Mouse (Mus musculus) kidney, postnatal 0 days (tissue): ENCODE measurements around the gene Gatad2a. TPM values are rescaled to one million over a fixed set of nuclear protein-coding genes. Genes with fewer than 3 reads are reported as not detected.

Experiments
- ATAC-seq: fragments of 200-750 bp; cut with Nextera tagmentation; replicated peaks from 2 replicates; pipeline ENCODE4 v1.8.0; 2017; ENCODE audit warnings: low read depth, moderate number of reproducible peaks, moderate TSS enrichment, moderate library complexity; ENCODE audit not compliant: low FRiP score
- DNase-seq: peaks from one replicate; pipeline ENCODE4 v3.0.0-alpha.2; 2016; ENCODE audit warnings: low spot score
- H3K27ac ChIP-seq: fragments of 300-500 bp; sonication (generic); 2 replicates; pipeline ENCODE4 v1.5.1; 2014; ENCODE audit warnings: mild to moderate bottlenecking
- H3K27me3 ChIP-seq: fragments of 300-500 bp; sonication (generic); 2 replicates; pipeline ENCODE4 v1.6.1; 2014; ENCODE audit warnings: low read length, mixed read lengths; ENCODE audit not compliant: insufficient read depth
- H3K36me3 ChIP-seq: fragments of 300-500 bp; sonication (generic); 2 replicates; pipeline ENCODE4 v1.6.1; 2014; ENCODE audit warnings: low read length, mixed read lengths; ENCODE audit not compliant: insufficient read depth
- H3K4me1 ChIP-seq: fragments of 300-500 bp; sonication (generic); replicated peaks from 2 replicates; pipeline ENCODE4 v1.6.1; 2014; ENCODE audit warnings: antibody characterized with exemption, low read length, mixed read lengths; ENCODE audit not compliant: insufficient read depth
- H3K4me2 ChIP-seq: fragments of 300-500 bp; sonication (generic); 2 replicates; pipeline ENCODE4 v1.6.1; 2014; ENCODE audit warnings: mild to moderate bottlenecking, low read length, moderate library complexity, mixed read lengths
- H3K4me3 ChIP-seq: fragments of 300-500 bp; sonication (generic); replicated peaks from 2 replicates; pipeline ENCODE4 v1.5.1; 2014; ENCODE audit warnings: low read depth, low read length
- H3K9ac ChIP-seq: fragments of 300-500 bp; sonication (generic); 2 replicates; pipeline ENCODE4 v1.6.1; 2014; ENCODE audit warnings: low read depth, low read length
- H3K9me3 ChIP-seq: fragments of 300-500 bp; sonication (generic); replicated peaks from 2 replicates; pipeline ENCODE4 v1.6.1; 2016; ENCODE audit warnings: low read length, inconsistent platforms, mixed read lengths
- CTCF ChIP-seq: IDR thresholded peaks from 2 replicates; pipeline ENCODE4 v1.5.1; 2016; ENCODE audit warnings: antibody characterized with exemption, low read depth, mild to moderate bottlenecking, moderate library complexity
- WGBS: fragments of 180-500 bp; shearing (Covaris S2); extraction: QIAGEN DNeasy Blood & Tissue Kit; methylation state at CpG from one replicate; pipeline ENCODE4 v1.1.7; 2014; 5-methylcytosine and 5-hydroxymethylcytosine counted together
- polyA plus RNA-seq: library from polyadenylated mRNA; unstranded; fragments of >200 nt; fragmentation: Nextera tagmentation; extraction: Ambion mirVana; gene quantifications from 2 replicates; pipeline ENCODE4 v1.2.1, GENCODE M21; 2015

Gene Gatad2a
- polyA plus RNA-seq, 1 experiment from 2014 or later: 49.5 TPM

GRCm38 (mm10) chr8:69881261-69881865 lies 114.8 kb downstream of the Gatad2a start:
- no peak for ATAC-seq
- WGBS: 26% methylated on average over 72 of the region's 79 CpGs
- H3K27me3 ChIP-seq: peaks cover 71% of the 10 kb centered on the region
- H3K4me3 ChIP-seq: peak overlapping the region; percentile 36
- H3K36me3 ChIP-seq: no peaks in the 10 kb centered on the region
- H3K4me1 ChIP-seq: peaks cover 13% of the 10 kb centered on the region; the same call in 1 of the 2 replicates
- H3K9me3 ChIP-seq: no peaks in the 10 kb centered on the region
- H3K9ac ChIP-seq: no peak overlapping the region; the same call in 1 of the 2 replicates
- TF ChIP-seq CTCF: no peak
- H3K4me2 ChIP-seq: peak overlapping the region; percentile 54
- H3K27ac ChIP-seq: no peak overlapping the region
- no peak for DNase-seq

- 16% methylated on average over 37 of the region's 37 CpGs for WGBS
- Histone ChIP-seq H3K36me3 (no peaks in the 10 kb centered on the region), H3K4me3 (0 out of 2 replicates have a peak overlapping the region, but pooled peaks have one; percentile 36), H3K4me2 (0 out of 2 replicates have a peak overlapping the region, but pooled peaks have one; percentile 54), H3K9me3 (no peaks in the 10 kb centered on the region), H3K27me3 (peaks cover 66% of the 10 kb centered on the region), H3K4me1 (peaks cover 13% of the 10 kb centered on the region; the same call in 1 of the 2 replicates), H3K27ac (no peak overlapping the region), H3K9ac (no peak overlapping the region)
- ATAC-seq (no peak), DNase-seq (no peak)
- TF ChIP-seq CTCF: no peak
Measured at GRCm38 (mm10) chr8:69880841-69881240, 115.3 kb downstream of the Gatad2a start.

GRCm38 (mm10) chr8:69879678-69880077 lies 116.5 kb downstream of the Gatad2a start:
- Histone ChIP-seq H3K4me1 (peaks cover 13% of the 10 kb centered on the region; the same call in 1 of the 2 replicates), H3K9ac (no peak overlapping the region), H3K4me2 (no peak overlapping the region), H3K27ac (no peak overlapping the region), H3K4me3 (no peak overlapping the region), H3K27me3 (peaks cover 54% of the 10 kb centered on the region), H3K36me3 (no peaks in the 10 kb centered on the region), H3K9me3 (no peaks in the 10 kb centered on the region)
- TF ChIP-seq CTCF: no peak
- 70% methylated on average over 8 of the region's 8 CpGs for WGBS
- no peak for ATAC-seq
- no peak for DNase-seq

- TF ChIP-seq CTCF: no peak
- no peaks in the 10 kb centered on the region for H3K36me3 ChIP-seq
- no peak overlapping the region for H3K27ac ChIP-seq
- no peak for DNase-seq
- H3K4me1 ChIP-seq: peaks cover 13% of the 10 kb centered on the region; the same call in 1 of the 2 replicates
- no peak overlapping the region for H3K4me3 ChIP-seq
- H3K9me3 ChIP-seq: no peaks in the 10 kb centered on the region
- ATAC-seq: no peak
- WGBS: 67% methylated on average over 3 of the region's 3 CpGs
- H3K27me3 ChIP-seq: peaks cover 37% of the 10 kb centered on the region
- H3K9ac ChIP-seq: no peak overlapping the region
- no peak overlapping the region for H3K4me2 ChIP-seq
Measured at GRCm38 (mm10) chr8:69877992-69878391, 118.2 kb downstream of the Gatad2a start.

GRCm38 (mm10) chr8:69877396-69877795 lies 118.8 kb downstream of the Gatad2a start:
- H3K9me3 ChIP-seq: no peaks in the 10 kb centered on the region
- ATAC-seq (no peak), DNase-seq (no peak)
- H3K36me3 ChIP-seq: no peaks in the 10 kb centered on the region
- WGBS: 94% methylated on average over 4 of the region's 4 CpGs
- H3K4me3 ChIP-seq: no peak overlapping the region
- TF ChIP-seq CTCF: no peak
- peaks cover 31% of the 10 kb centered on the region for H3K27me3 ChIP-seq
- H3K4me1 ChIP-seq: peaks cover 12% of the 10 kb centered on the region; the same call in 1 of the 2 replicates
- H3K9ac ChIP-seq: no peak overlapping the region
- no peak overlapping the region for H3K4me2 ChIP-seq
- H3K27ac ChIP-seq: no peak overlapping the region

DNA sequence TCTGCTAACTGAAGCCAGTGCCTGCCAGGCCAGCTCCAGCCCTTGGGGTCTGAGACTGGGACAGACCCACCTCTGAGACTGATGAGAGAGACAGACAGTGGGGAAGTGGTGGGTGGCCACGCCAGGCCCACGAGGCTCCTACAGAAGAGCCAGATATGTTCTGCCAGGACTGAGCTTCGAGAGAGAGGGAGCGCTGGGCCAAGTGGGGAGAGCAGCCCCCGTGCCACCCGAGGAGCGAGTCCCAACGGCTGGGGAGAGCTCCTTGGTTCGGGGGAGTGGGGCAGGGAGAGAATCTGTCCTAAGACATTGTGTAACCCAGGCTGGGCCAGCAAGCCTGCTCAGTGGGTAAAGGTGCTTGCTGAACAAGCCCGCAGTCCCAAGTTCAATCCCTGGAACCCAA lies 119.2 kb downstream of the Gatad2a start:
- DNase-seq: no peak

GRCm38 (mm10) chr8:69876097-69876496 lies 120.1 kb downstream of the Gatad2a start:
- Histone ChIP-seq H3K4me2 (no peak overlapping the region), H3K4me1 (no peaks in the 10 kb centered on the region), H3K4me3 (no peak overlapping the region), H3K36me3 (no peaks in the 10 kb centered on the region), H3K9ac (no peak overlapping the region), H3K27ac (no peak overlapping the region), H3K9me3 (no peaks in the 10 kb centered on the region), H3K27me3 (peaks cover 19% of the 10 kb centered on the region)
- WGBS: 38% methylated on average over 10 of the region's 10 CpGs
- TF ChIP-seq CTCF: no peak
- no peak for DNase-seq
- ATAC-seq: no peak

More for the DNA sequence above, 119.2 kb downstream of the Gatad2a start:
- Histone ChIP-seq H3K27ac (no peak overlapping the region), H3K4me1 (peaks cover 7% of the 10 kb centered on the region; the same call in 1 of the 2 replicates), H3K9ac (no peak overlapping the region), H3K4me3 (no peak overlapping the region), H3K27me3 (peaks cover 28% of the 10 kb centered on the region), H3K9me3 (no peaks in the 10 kb centered on the region), H3K36me3 (no peaks in the 10 kb centered on the region), H3K4me2 (no peak overlapping the region)
- ATAC-seq: no peak
- no peak for TF ChIP-seq CTCF
- WGBS: 73% methylated on average over 10 of the region's 10 CpGs
